Comparison of ENCODE assay signal across 8 mouse cellular contexts in the genomic region with DNA sequence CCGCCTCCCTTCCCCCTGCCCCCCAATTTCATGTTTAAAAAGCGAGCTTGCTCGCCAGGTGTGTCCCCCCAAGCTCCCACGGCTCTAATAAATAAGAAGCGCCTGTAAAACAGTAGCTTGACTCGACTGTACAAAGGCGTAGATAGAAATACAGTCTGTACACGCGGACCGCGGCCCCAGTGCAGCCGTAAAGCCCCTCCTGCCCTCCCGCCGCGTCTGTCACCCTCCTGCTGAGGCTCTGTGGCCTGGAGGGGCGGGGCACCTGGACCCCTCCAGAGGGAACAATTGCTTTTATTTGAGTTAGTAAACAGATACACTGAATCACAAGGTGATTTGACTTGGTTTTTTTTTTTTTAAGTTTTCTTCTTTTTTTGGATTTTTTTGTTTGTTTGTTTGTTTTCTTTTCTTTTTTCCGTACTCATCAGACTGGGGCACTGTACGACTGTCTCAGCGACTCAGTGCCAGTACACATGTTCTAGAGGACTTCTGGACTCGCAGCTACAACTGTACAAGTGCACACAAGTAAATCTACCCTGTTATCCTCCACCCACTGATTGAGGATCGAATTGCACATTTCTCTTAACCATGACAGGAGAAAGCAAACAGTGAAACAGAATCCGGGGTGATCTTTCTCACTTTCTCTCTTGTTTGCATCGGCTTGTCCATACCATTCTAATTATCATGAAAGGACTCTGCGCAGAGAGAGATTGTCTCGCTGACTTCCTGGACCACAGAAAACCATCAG.
DNase-seq lines count a peak whose midpoint lies in the region; ATAC-seq and TF ChIP-seq lines count a peak whose summit lies in the region.

No protein-coding gene starts in this region.

- intact Hi-C loops in heart, postnatal 14 days (cut with DNase I): loop anchor here (10.0 kb wide), 1 partner anchor 372 kb away; no protein-coding TSS in a partner anchor

- H3K9ac ChIP-seq in ES-Bruce4 (ENCODE audit: low read depth, poor library complexity, severe bottlenecking): 0 out of 2 replicates have a peak overlapping the region, but pooled peaks have one; percentile 18
- H3K9ac ChIP-seq in forebrain, embryonic 16.5 days (replicated peaks; ENCODE audit: low read depth, low read length): no peak overlapping the region
- H3K9ac ChIP-seq in liver, embryonic 15.5 days: no peak overlapping the region

- 0 out of 2 replicates have a peak, but pooled peaks have one; percentile 45 for TF ChIP-seq EP300 in ES-Bruce4 (IDR thresholded peaks at IDR 0.05; ENCODE audit: insufficient read depth, low read depth, low read length)

- peak overlapping the region; percentile 61 for H3K4me3 ChIP-seq in heart, embryonic 10.5 days
- H3K4me3 ChIP-seq in ES-Bruce4 (ENCODE audit: low read depth, low read length): 0 out of 2 replicates have a peak overlapping the region, but pooled peaks have one; percentile 8
- 0 out of 2 replicates have a peak overlapping the region, but pooled peaks have one; percentile 9 for H3K4me3 ChIP-seq in forebrain, embryonic 16.5 days (replicated peaks; ENCODE audit: low read length)
- H3K4me3 ChIP-seq in liver, embryonic 15.5 days (replicated peaks): peak overlapping the region; percentile 22; the same call in 1 of the 2 replicates

- no peak for TF ChIP-seq POLR2A in ES-Bruce4 (IDR thresholded peaks at IDR 0.05; ENCODE audit: insufficient read depth, low read length)

- no peak for ATAC-seq in forebrain, embryonic 16.5 days
- ATAC-seq in liver, embryonic 15.5 days (ENCODE audit: insufficient read depth): no peak
- no peak for ATAC-seq in inflammation-experienced regulatory T-cells, adult 6 months
- no peak for ATAC-seq in erythroid progenitor cell, adult 5-6 weeks (replicated peaks; ENCODE audit: low FRiP score, poor library complexity, severe bottlenecking)

- H3K4me1 ChIP-seq in heart, embryonic 10.5 days: peaks cover 21% of the 10 kb centered on the region
- no peaks in the 10 kb centered on the region for H3K4me1 ChIP-seq in ES-Bruce4 (ENCODE audit: control insufficient read depth, insufficient read depth, low read length)
- H3K4me1 ChIP-seq in forebrain, embryonic 16.5 days (replicated peaks; ENCODE audit: control insufficient read depth, insufficient read depth, low read length): peaks cover 7% of the 10 kb centered on the region
- H3K4me1 ChIP-seq in liver, embryonic 15.5 days (replicated peaks): 0 out of 2 replicates have a peak, but pooled peaks cover 4% of the 10 kb centered on the region

- 7% methylated on average over 25 of the region's 25 CpGs for WGBS in heart, embryonic 10.5 days
- 12% methylated on average over 25 of the region's 25 CpGs for WGBS in forebrain, embryonic 16.5 days
- WGBS in liver, embryonic 15.5 days (ENCODE audit: insufficient replicate concordance): 9% methylated on average over 25 of the region's 25 CpGs

- H3K27ac ChIP-seq in heart, embryonic 10.5 days: peak overlapping the region; percentile 81
- H3K27ac ChIP-seq in ES-Bruce4 (ENCODE audit: insufficient read depth, low read length): no peak overlapping the region
- no peak overlapping the region for H3K27ac ChIP-seq in forebrain, embryonic 16.5 days (ENCODE audit: low read length)
- no peak overlapping the region for H3K27ac ChIP-seq in liver, embryonic 15.5 days (replicated peaks)

- H3K36me3 ChIP-seq in heart, embryonic 10.5 days: no peaks in the 10 kb centered on the region
- no peaks in the 10 kb centered on the region for H3K36me3 ChIP-seq in ES-Bruce4 (ENCODE audit: control insufficient read depth, insufficient read depth, low read length, poor library complexity, severe bottlenecking)
- 0 out of 2 replicates have a peak, but pooled peaks cover 2% of the 10 kb centered on the region for H3K36me3 ChIP-seq in forebrain, embryonic 16.5 days (ENCODE audit: control insufficient read depth, insufficient read depth)
- H3K36me3 ChIP-seq in liver, embryonic 15.5 days (replicated peaks): no peaks in the 10 kb centered on the region

- H3K9me3 ChIP-seq in heart, embryonic 10.5 days: no peaks in the 10 kb centered on the region
- no peaks in the 10 kb centered on the region for H3K9me3 ChIP-seq in ES-Bruce4 (replicated peaks; ENCODE audit: control insufficient read depth, insufficient read depth, low read length, poor library complexity, severe bottlenecking)
- no peaks in the 10 kb centered on the region for H3K9me3 ChIP-seq in forebrain, embryonic 16.5 days (ENCODE audit: control insufficient read depth, low read length)
- no peaks in the 10 kb centered on the region for H3K9me3 ChIP-seq in liver, embryonic 15.5 days (replicated peaks)

- peak overlapping the region; percentile 47 for H3K4me2 ChIP-seq in forebrain, embryonic 16.5 days (ENCODE audit: low read length)
- H3K4me2 ChIP-seq in liver, embryonic 15.5 days: peak overlapping the region; percentile 60

- H3K27me3 ChIP-seq in heart, embryonic 10.5 days (ENCODE audit: insufficient read depth, poor library complexity, severe bottlenecking): peaks cover 13% of the 10 kb centered on the region; the same call in 1 of the 2 replicates
- H3K27me3 ChIP-seq in ES-Bruce4 (ENCODE audit: control insufficient read depth, insufficient read depth, low read length, poor library complexity, severe bottlenecking): no peaks in the 10 kb centered on the region
- no peaks in the 10 kb centered on the region for H3K27me3 ChIP-seq in forebrain, embryonic 16.5 days (replicated peaks; ENCODE audit: control insufficient read depth, insufficient read depth, low read length)
- peaks cover 32% of the 10 kb centered on the region for H3K27me3 ChIP-seq in liver, embryonic 15.5 days

- TF ChIP-seq CTCF in ES-Bruce4 (IDR thresholded peaks at IDR 0.05; ENCODE audit: low read depth, low read length): no peak

- no peak for DNase-seq in heart, embryonic 10.5 days (ENCODE audit: low spot score)
- DNase-seq in heart, postnatal 14 days: no peak
- no peak for DNase-seq in spleen, adult 12 weeks (ENCODE audit: low spot score)

Comparison
In these comparisons a context has a peak if more than half of its experiments do, and no peak if none do; other contexts are left out.
1. H3K4me3 ChIP-seq: peak in every context shown above with its lines; median percentile 61 in heart, embryonic 10.5 days; 22 in liver, embryonic 15.5 days; 9 in forebrain, embryonic 16.5 days; 8 in ES-Bruce4.